In genomic region chr5:120516221-120516984, GRCm38 (mm10) we compare ENCODE assay signal across 9 mouse cellular contexts. TPM values are rescaled to one million over a fixed set of nuclear protein-coding genes. Genes with fewer than 3 reads are reported as not detected.
DNase-seq lines count a peak whose midpoint lies in the region; ATAC-seq lines count a peak whose summit lies in the region.
"Had no signal": no experiment of that assay in that cellular context is flagged by ENCODE, and none has a peak within 500 bp of the region (broad histone marks: within the 10 kb centered on the region; RNA-seq: fewer than 3 reads in every experiment).

No protein-coding gene starts in this region.

- 0 out of 2 replicates have a peak, but pooled peaks cover 10% of the 10 kb centered on the region for H3K4me1 ChIP-seq in midbrain, embryonic 15.5 days

- 0 out of 2 replicates have a peak, but pooled peaks have one; percentile 28 for ATAC-seq in erythroid progenitor cell, adult 5-6 weeks (replicated peaks; ENCODE audit: low FRiP score, poor library complexity, severe bottlenecking)
- ATAC-seq in midbrain, embryonic 15.5 days (replicated peaks) = no peak

- H3K27ac ChIP-seq in midbrain, embryonic 15.5 days = no peak overlapping the region
- H3K27ac ChIP-seq: neural tube, embryonic 12.5 days had no signal

- H3K36me3 ChIP-seq in midbrain, embryonic 15.5 days (replicated peaks) = no peaks in the 10 kb centered on the region
- H3K36me3 ChIP-seq: neural tube, embryonic 12.5 days had no signal

- no peak overlapping the region for H3K4me3 ChIP-seq in midbrain, embryonic 15.5 days
- H3K4me3 ChIP-seq: neural tube, embryonic 12.5 days had no signal

- no peaks in the 10 kb centered on the region for H3K9me3 ChIP-seq in midbrain, embryonic 15.5 days
- H3K9me3 ChIP-seq: neural tube, embryonic 12.5 days had no signal

- H3K9ac ChIP-seq in midbrain, embryonic 15.5 days = no peak overlapping the region
- H3K9ac ChIP-seq: neural tube, embryonic 12.5 days had no signal

- peak; percentile 31 for DNase-seq in ovary, postnatal 36 days (ENCODE audit: low spot score)
- DNase-seq in ovary, postnatal 10 days (ENCODE audit: low spot score) = no peak
- peak; percentile 76 to 85 for DNase-seq in kidney, postnatal 25 days
- peak; percentile 48 for DNase-seq in skeletal muscle tissue, adult 2 months (ENCODE audit: low read depth, low spot score)
- no peak for DNase-seq in right cerebral cortex, postnatal 10 days (ENCODE audit: low spot score in 2 of 2)
- DNase-seq in layer of hippocampus, adult 18-20 months (ENCODE audit: low spot score in 2 of 2) = no peak

- WGBS in midbrain, embryonic 15.5 days = 68% methylated on average over 15 of the region's 15 CpGs

- peaks cover 8% of the 10 kb centered on the region; the same call in 1 of the 2 replicates for H3K27me3 ChIP-seq in midbrain, embryonic 15.5 days (replicated peaks)

- no peak overlapping the region for H3K4me2 ChIP-seq in midbrain, embryonic 15.5 days
- H3K4me2 ChIP-seq: neural tube, embryonic 12.5 days had no signal

RNA-seq across cellular contexts. Expression of gene Slc8b1, which starts 5.4 kb away (rescaled TPM):
- total RNA-seq in erythroid progenitor cell, adult 5-6 weeks (2015; ENCODE audit: low replicate concordance) = 3.4 and 5.0 TPM in 2 replicates
- 3.0 and 6.7 TPM in 2 replicates for total RNA-seq in erythroid progenitor cell, adult 5-6 weeks (2017; ENCODE audit: low replicate concordance)
- 1.6 and 2.5 TPM in 2 replicates for polyA plus RNA-seq in midbrain, embryonic 15.5 days (2015; fragmentation: Nextera tagmentation; extraction: Ambion mirVana)
- 10 to 100 TPM in 1 of 2 experiments, 1 to 10 TPM in 1; 7.8 to 11.8 TPM for total RNA-seq in layer of hippocampus, adult 18-20 months (2021)

RNA-seq across cellular contexts. Expression of gene Plbd2, which starts 13.0 kb away (rescaled TPM):
- 1.1 and 2.1 TPM in 2 replicates for total RNA-seq in erythroid progenitor cell, adult 5-6 weeks (2015; ENCODE audit: low replicate concordance)
- total RNA-seq in erythroid progenitor cell, adult 5-6 weeks (2017; ENCODE audit: low replicate concordance) = 2.0 and 3.9 TPM in 2 replicates
- polyA plus RNA-seq in midbrain, embryonic 15.5 days (2015; fragmentation: Nextera tagmentation; extraction: Ambion mirVana) = 36.8 and 37.2 TPM in 2 replicates
- total RNA-seq in layer of hippocampus, adult 18-20 months (2021) = 10 to 100 TPM; 55.8 to 56.5 TPM

RNA-seq across cellular contexts. Expression of gene Sds, which starts 40.1 kb away (rescaled TPM):
- not detected in 2 replicates for total RNA-seq in erythroid progenitor cell, adult 5-6 weeks (2015; ENCODE audit: low replicate concordance)
- total RNA-seq in erythroid progenitor cell, adult 5-6 weeks (2017; ENCODE audit: low replicate concordance) = not detected in 2 replicates
- 0.36 TPM in 1 of 2 replicates, not detected in the other for polyA plus RNA-seq in midbrain, embryonic 15.5 days (2015; fragmentation: Nextera tagmentation; extraction: Ambion mirVana)
- total RNA-seq in layer of hippocampus, adult 18-20 months (2021) = under 1 TPM; 0.33 to 0.69 TPM
- polyA plus RNA-seq: neural tube, embryonic 12.5 days had no signal

RNA-seq across cellular contexts. Expression of gene Sdsl, which starts 43.8 kb away (rescaled TPM):
- 4.2 TPM in 1 of 2 replicates, not detected in the other for total RNA-seq in erythroid progenitor cell, adult 5-6 weeks (2015; ENCODE audit: low replicate concordance)
- 2.7 and 4.8 TPM in 2 replicates for total RNA-seq in erythroid progenitor cell, adult 5-6 weeks (2017; ENCODE audit: low replicate concordance)
- polyA plus RNA-seq in midbrain, embryonic 15.5 days (2015; fragmentation: Nextera tagmentation; extraction: Ambion mirVana) = 5.6 and 6.0 TPM in 2 replicates
- total RNA-seq in layer of hippocampus, adult 18-20 months (2021) = 1 to 10 TPM; 7.5 to 8.0 TPM

Comparison
In these comparisons a context has a peak if more than half of its experiments do, and no peak if none do; other contexts are left out.
1. DNase-seq: peak in ovary, postnatal 36 days (single experiment), kidney, postnatal 25 days (2 of 2) and skeletal muscle tissue, adult 2 months (single experiment); none in ovary, postnatal 10 days (single experiment), right cerebral cortex, postnatal 10 days (0 of 2) and layer of hippocampus, adult 18-20 months (0 of 2).
2. RNA of gene Plbd2, which starts 13.0 kb away (total RNA-seq): 55.8 to 56.5 TPM in layer of hippocampus, adult 18-20 months; 1.1 to 3.9 TPM in erythroid progenitor cell, adult 5-6 weeks; every median in the first group is over 10 times any median in the second.